Mouse (Mus musculus): ENCODE measurements at regions not wholly inside any gene's neighbourhood (a gene's known extent, or its start where the extent isn't known, plus 50 kb on each side); places are given as distances from the start of the nearest gene placed in this dataset.

GRCm38 (mm10) chr13:70454592-70455390, 182.6 kb downstream of the Ice1 start:
- DNase-seq (ENCODE audit: low read depth, low spot score), result no peak

- no peak for DNase-seq (ENCODE audit: low read depth, low spot score)
Observed at GRCm38 (mm10) chr13:70458406-70458805, 179.0 kb downstream of the Ice1 start.

- no peak for DNase-seq (ENCODE audit: low read depth, low spot score)
Observed at GRCm38 (mm10) chr13:70464996-70465395, 172.4 kb downstream of the Ice1 start.

DNA sequence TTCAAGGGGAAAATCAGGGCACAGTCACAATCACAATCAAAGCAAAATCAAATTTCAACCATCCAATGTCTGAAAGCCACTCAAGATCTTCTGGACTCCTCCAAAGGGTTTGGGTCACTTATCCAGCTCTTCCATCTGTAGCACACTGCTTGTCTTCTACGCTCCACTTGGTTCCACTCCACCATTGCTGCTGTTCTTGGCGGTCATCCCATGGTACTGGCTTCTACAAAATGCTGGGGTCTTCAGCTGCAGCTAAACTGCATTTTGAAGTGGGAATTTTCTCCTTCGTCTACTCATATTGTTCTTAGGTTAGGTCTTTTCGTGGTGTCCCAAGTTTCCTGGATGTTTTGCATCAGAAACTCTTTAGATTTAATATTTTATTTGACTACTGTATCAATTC, 162.7 kb downstream of the Ice1 start:
- DNase-seq (ENCODE audit: low read depth, low spot score), result no peak

GRCm38 (mm10) chr13:70475366-70475765, 162.1 kb downstream of the Ice1 start:
- no peak for DNase-seq (ENCODE audit: low read depth, low spot score)

DNA sequence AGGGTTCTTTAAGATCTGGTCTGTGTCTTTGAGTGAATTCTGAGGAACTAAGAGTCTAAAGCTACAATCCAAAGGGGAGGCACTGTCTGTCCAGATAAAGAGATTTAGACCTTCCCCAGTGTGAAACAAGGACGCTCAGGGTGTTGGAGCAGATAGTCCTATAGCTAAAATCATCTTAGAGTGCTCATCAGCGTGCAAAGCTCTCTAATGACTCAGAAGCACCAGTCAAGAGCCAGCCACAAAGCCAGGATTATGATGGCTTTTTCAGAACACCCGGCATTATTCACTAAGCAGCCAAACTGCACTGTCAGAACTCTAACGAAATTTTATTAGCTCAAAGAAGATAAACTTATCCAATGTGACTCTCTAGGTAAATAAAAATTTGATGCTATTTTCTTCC, 138.1 kb downstream of the Ice1 start:
- no peak for DNase-seq (ENCODE audit: low read depth, low spot score)
